8 mouse cellular contexts compared by ENCODE assay signal in the genomic region with DNA sequence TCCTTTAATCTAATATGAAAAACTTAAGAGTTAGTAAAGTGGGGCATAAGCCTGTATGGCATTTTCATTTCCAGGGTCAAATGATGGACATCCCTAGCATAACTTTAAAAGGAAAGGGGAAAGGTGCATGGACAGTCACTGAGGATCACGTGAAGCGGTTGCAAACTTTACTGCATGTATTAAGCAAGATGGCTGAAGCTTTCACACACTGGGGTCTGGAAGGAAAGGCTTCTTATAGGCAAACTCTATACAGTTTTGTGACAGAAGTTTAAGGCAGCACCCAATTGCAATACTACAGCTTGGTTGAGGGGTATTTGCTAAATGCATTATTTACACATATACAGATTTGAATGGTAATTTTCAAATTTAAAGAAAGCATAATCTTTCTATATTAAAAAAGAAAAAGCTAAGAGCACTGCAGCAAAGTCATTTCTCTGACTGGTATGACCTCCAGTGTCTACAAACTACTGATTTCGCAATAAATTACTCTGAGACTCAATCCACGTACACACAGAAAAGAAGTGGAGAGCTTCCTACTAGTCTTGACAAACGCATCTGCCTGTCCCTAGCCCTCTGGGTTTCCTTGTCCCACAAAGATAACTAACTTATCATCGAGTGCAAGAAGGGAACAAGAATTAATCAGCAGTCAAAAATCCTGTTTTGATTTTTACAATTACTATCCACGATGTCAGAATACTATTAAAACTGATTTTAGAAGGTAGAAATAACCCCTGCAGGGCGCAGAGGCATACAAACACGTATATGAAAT. TPM values are rescaled to one million over a fixed set of nuclear protein-coding genes. Genes with fewer than 3 reads are reported as not detected.
DNase-seq lines count a peak whose midpoint lies in the region; ATAC-seq and TF ChIP-seq lines count a peak whose summit lies in the region.

No protein-coding gene starts in this region.

- H3K27ac ChIP-seq in lung, embryonic 16.5 days (ENCODE audit: low read length), result peak overlapping the region; percentile 99
- peak overlapping the region; percentile 96 for H3K27ac ChIP-seq in embryonic facial prominence, embryonic 15.5 days (replicated peaks)
- H3K27ac ChIP-seq in intestine, embryonic 15.5 days, result no peak overlapping the region

- H3K4me1 ChIP-seq in lung, embryonic 16.5 days (replicated peaks; ENCODE audit: control insufficient read depth, insufficient read depth, low read length), result peaks cover 12% of the 10 kb centered on the region
- peaks cover 20% of the 10 kb centered on the region for H3K4me1 ChIP-seq in embryonic facial prominence, embryonic 15.5 days
- peaks cover 6% of the 10 kb centered on the region; the same call in 1 of the 2 replicates for H3K4me1 ChIP-seq in intestine, embryonic 15.5 days (replicated peaks)

- no peak for TF ChIP-seq POLR2A in myocyte (IDR thresholded peaks at IDR 0.05; ENCODE audit: insufficient read length, low read depth)

- H3K9ac ChIP-seq in lung, embryonic 16.5 days (ENCODE audit: low read length), result peak overlapping the region; percentile 78
- H3K9ac ChIP-seq in embryonic facial prominence, embryonic 15.5 days, result peak overlapping the region; percentile 75; the same call in 1 of the 2 replicates
- peak overlapping the region; percentile 76 for H3K9ac ChIP-seq in intestine, embryonic 15.5 days

- 9% methylated on average over 9 of the region's 9 CpGs for WGBS in lung, embryonic 16.5 days
- WGBS in embryonic facial prominence, embryonic 15.5 days, result 13% methylated on average over 9 of the region's 9 CpGs
- WGBS in intestine, embryonic 15.5 days, result 9% methylated on average over 9 of the region's 9 CpGs

- no peaks in the 10 kb centered on the region for H3K36me3 ChIP-seq in lung, embryonic 16.5 days (ENCODE audit: control insufficient read depth, insufficient read depth, low read length)
- H3K36me3 ChIP-seq in embryonic facial prominence, embryonic 15.5 days, result no peaks in the 10 kb centered on the region
- H3K36me3 ChIP-seq in intestine, embryonic 15.5 days, result no peaks in the 10 kb centered on the region
- no peaks in the 10 kb centered on the region for H3K36me3 ChIP-seq in myocyte (ENCODE audit: control insufficient read depth, insufficient read depth)

- peak overlapping the region; percentile 73 for H3K4me2 ChIP-seq in lung, embryonic 16.5 days (ENCODE audit: low read depth, low read length)
- peak overlapping the region; percentile 73 for H3K4me2 ChIP-seq in embryonic facial prominence, embryonic 15.5 days (replicated peaks)
- H3K4me2 ChIP-seq in intestine, embryonic 15.5 days (replicated peaks), result peak overlapping the region; percentile 77
- H3K4me2 ChIP-seq in myocyte (ENCODE audit: low read depth), result peak overlapping the region; percentile 71

- H3K27me3 ChIP-seq in lung, embryonic 16.5 days (ENCODE audit: control insufficient read depth, insufficient read depth, low read depth, low read length), result no peaks in the 10 kb centered on the region
- H3K27me3 ChIP-seq in embryonic facial prominence, embryonic 15.5 days, result no peaks in the 10 kb centered on the region
- no peaks in the 10 kb centered on the region for H3K27me3 ChIP-seq in intestine, embryonic 15.5 days (replicated peaks)
- no peaks in the 10 kb centered on the region for H3K27me3 ChIP-seq in myocyte (ENCODE audit: control insufficient read depth, insufficient read depth, insufficient read length)

- H3K9me3 ChIP-seq in lung, embryonic 16.5 days (ENCODE audit: control insufficient read depth, low read length), result no peaks in the 10 kb centered on the region
- H3K9me3 ChIP-seq in embryonic facial prominence, embryonic 15.5 days (replicated peaks), result no peaks in the 10 kb centered on the region
- no peaks in the 10 kb centered on the region for H3K9me3 ChIP-seq in intestine, embryonic 15.5 days

- no peak for ATAC-seq in lung, embryonic 16.5 days (ENCODE audit: low read depth)
- no peak for ATAC-seq in embryonic facial prominence, embryonic 15.5 days (ENCODE audit: insufficient number of reproducible peaks, low FRiP score, low TSS enrichment, low read depth)
- ATAC-seq in intestine, embryonic 15.5 days, result no peak

- peak overlapping the region; percentile 78 for H3K4me3 ChIP-seq in lung, embryonic 16.5 days (ENCODE audit: low read length)
- H3K4me3 ChIP-seq in embryonic facial prominence, embryonic 15.5 days (replicated peaks), result peak overlapping the region; percentile 79
- H3K4me3 ChIP-seq in intestine, embryonic 15.5 days (replicated peaks), result peak overlapping the region; percentile 64
- peak overlapping the region; percentile 50 for H3K4me3 ChIP-seq in myocyte

- DNase-seq in lung, postnatal 10 days, result no peak
- DNase-seq in thymus, postnatal 14 days, result no peak
- DNase-seq in cerebellum, adult 9-11 months, result no peak
- DNase-seq in spleen, adult 12 weeks (ENCODE audit: low spot score), result no peak

- H3K79me2 ChIP-seq in myocyte (ENCODE audit: control insufficient read depth, insufficient read depth), result peaks cover 38% of the 10 kb centered on the region

- H3ac ChIP-seq in myocyte (ENCODE audit: control insufficient read depth, insufficient read length), result no peak overlapping the region

TF ChIP-seq in myocyte, 11 proteins besides CTCF, POLR2A, EP300 and RAD21:
- TF ChIP-seq MAX (IDR thresholded peaks at IDR 0.05; ENCODE audit: low read depth) (no peak), USF1 (IDR thresholded peaks at IDR 0.05; ENCODE audit: low read depth) (peak; percentile 78), SRF (IDR thresholded peaks at IDR 0.05; ENCODE audit: control insufficient read depth, insufficient read length, low read depth) (no peak), MYOD1 (IDR thresholded peaks at IDR 0.05; ENCODE audit: control insufficient read depth in 1 of 3, insufficient read length in 2 of 3, low read depth in 2 of 3) (no peak), POLR2AphosphoS2 (IDR thresholded peaks at IDR 0.05; ENCODE audit: insufficient read length, low read depth) (no peak), TCF3 (IDR thresholded peaks at IDR 0.05; ENCODE audit: insufficient read length, low read depth) (no peak), TCF12 (IDR thresholded peaks at IDR 0.05; ENCODE audit: insufficient read depth, poor library complexity, severe bottlenecking) (no peak), CEBPB (IDR thresholded peaks at IDR 0.05; ENCODE audit: insufficient read depth, poor library complexity, severe bottlenecking) (peak; percentile 86)

RNA-seq across cellular contexts. Expression of a gene that starts 1.6 kb away (rescaled TPM):
- 92.3 and 97.0 TPM in 2 replicates for polyA plus RNA-seq in lung, embryonic 16.5 days (2015; fragmentation: Nextera tagmentation; extraction: Ambion mirVana)
- 92.5 and 92.7 TPM in 2 replicates for polyA plus RNA-seq in embryonic facial prominence, embryonic 15.5 days (2015; fragmentation: Nextera tagmentation; extraction: Ambion mirVana)
- polyA plus RNA-seq in intestine, embryonic 15.5 days (2015; fragmentation: Nextera tagmentation; extraction: Ambion mirVana), result 99.9 and 116 TPM in 2 replicates
- 29.9 TPM for polyA plus RNA-seq in myocyte (2012; fragmentation: generic; extraction: Trizol)
